Mouse (Mus musculus): ENCODE measurements around the gene Snapc2. TPM values are rescaled to one million over a fixed set of nuclear protein-coding genes. Genes with fewer than 3 reads are reported as not detected.

Snapc2 gene
- total RNA-seq (2021): 10 to 100 TPM; 14.4 to 14.5 TPM
- long read RNA-seq, experiment 1, transcript Snapc2-201 (5 exons, 1,536 nt): major isoform, 16 of 16 reads
- long read RNA-seq, experiment 1, partial matches to known transcripts: 0 of 16 reads
- long read RNA-seq, experiment 1, other reads (novel, unspliced or antisense): 0 of 16 reads
- long read RNA-seq, experiment 2, transcript Snapc2-201 (5 exons, 1,536 nt): major isoform, 11 of 11 reads
- long read RNA-seq, experiment 2, partial matches to known transcripts: 0 of 11 reads
- long read RNA-seq, experiment 2, other reads (novel, unspliced or antisense): 0 of 11 reads

DNA sequence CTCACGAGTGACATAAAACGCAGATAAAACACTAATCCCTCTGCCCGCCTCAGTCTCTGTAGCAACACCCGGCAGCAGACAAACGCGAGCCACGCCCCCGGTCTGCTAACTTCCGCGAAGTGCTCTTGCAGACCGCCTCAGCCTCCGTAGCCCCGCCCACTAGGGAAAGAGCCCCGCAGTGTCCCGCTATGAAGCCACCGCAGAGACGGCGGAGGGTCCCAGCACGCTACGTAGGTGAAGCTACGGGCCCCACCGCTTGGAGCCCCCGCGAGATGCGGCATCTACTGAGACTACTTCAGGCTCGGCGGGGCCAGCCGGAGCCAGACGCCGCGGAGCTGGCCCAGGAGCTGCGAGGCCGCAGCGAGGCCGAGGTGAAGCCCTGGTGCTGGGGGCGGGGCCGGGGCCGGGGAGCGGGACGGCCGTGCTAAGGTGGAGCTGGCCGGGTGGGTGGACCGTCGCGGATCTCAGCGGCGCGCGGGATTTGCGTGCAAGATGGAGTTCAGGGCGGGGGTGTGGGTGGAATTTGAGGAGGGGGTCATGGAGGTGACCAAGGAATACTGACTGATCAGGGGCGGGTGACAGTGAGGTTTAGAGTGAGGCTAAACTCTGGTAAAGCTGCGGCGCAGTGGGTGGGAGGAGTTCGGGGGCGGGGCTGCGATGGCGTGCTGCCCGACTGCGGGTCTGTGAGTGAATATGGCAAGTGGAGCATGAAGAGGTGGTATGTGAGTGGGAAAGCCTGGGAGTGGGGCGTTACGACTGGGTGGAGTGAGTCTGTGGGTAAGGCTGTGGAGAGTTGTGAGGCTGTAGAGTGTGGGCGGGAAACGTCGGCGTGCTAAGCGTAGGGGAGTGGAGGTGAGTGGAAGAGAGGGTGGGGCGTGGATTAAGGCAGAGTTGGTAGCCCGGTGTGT is at the start of gene Snapc2:
Gene Snapc2 (plus strand): TSS at position 147 of the 908 bp plus-strand sequence.
- intact Hi-C loops (cut with DNase I): loop anchor here (5.0 kb wide), 1 partner anchor 61 kb away; no protein-coding TSS in a partner anchor
- peak; percentile 95 to 96 for DNase-seq

DNA sequence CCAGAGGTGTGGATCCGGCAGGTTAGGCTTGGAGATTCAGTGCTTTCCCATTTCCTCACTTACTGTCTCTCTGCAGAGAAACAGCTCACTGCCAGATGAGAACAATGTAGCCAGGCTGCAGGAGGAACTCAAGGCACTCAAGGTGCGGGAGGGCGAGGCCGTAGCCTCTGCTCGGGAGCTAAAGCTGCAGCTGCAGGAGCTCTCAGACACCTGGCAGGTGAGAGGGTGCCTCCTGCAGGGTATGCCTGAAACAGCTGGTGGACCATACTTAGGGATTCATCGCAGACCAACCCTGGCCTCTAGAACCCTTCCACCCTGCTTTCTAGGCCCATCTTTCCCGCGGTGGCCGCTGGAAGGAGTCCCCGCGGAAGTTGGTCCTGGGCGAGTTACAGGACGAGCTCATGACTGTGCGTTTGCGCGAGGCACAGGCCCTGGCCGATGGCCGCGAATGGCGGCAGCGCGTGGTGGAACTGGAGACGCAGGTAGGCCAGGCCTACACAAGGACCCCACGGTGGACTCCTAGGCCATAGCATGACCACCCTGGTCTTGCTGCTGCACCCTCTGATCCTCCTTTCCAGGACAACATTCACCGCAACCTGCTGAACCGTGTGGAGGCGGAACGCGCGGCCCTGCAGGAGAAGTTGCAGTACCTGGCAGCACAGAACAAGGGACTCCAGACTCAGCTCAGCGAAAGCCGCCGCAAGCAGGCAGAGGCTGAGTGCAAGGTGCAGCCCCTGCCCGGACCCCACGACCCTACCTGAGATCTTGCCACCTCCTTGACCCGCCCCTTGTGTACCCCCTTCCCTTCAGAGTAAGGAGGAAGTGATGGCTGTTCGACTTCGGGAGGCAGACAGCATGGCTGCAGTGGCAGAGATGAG is 47.4 kb upstream of the Snapc2 start:
- intact Hi-C loops (cut with DNase I): no loop called here
- no peak for DNase-seq

DNA sequence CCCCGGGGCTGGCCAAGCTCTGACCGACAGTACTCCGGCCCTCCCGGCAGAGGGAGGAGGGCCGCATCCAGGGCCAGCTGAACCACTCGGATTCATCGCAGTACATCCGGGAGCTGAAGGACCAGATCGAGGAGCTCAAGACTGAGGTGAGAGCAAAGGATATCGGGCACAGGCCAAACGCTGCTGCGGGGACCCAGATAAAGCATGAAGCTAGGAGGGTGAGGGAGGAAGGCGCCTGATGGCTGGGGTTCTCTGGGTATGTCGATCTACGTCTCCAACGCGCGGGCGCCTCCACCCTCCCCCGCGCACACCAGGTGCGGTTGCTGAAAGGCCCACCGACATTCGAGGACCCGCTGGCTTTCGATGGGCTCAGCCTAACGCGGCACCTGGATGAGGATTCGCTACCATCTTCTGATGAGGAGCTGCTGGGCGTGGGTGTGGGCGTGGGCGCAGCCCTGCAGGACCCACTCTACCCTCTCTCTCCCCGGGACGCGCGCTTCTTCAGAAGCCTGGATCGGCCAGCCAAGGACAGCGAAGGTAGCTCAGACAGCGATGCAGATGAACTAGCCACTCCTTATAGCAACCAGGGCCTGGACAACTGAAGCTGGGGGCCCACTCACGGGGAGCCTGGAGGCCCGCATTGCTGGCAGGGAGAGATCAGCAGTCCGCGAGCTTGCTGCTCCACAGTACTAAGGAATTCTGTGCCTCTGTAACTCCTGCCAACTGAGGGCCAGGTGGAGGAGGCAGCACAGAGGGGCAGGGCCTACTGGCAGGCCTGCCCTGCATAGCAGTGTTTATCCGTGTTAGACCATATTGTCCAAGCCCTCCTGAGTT is 46.5 kb upstream of the Snapc2 start:
- DNase-seq: no peak
- intact Hi-C loops (cut with DNase I): no loop called here

DNA sequence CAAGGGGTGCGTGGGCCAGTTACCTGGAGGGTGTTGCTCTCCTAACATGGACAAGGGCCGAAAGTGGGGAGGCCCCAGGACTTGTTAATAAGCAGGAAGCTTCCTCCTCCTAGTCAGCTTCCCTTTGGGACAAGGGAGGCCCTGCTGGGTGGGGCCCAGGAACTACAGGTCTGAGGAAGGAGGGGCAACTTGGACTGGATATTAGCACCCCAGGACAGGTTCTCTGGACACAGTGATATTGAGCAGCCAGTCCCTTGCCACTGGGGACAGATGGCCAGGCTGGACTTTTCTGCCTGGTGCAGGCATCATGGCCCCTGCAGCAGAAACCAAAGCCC is 45.9 kb upstream of the Snapc2 start:
- no peak for DNase-seq
- intact Hi-C loops (cut with DNase I): no loop called here

DNA sequence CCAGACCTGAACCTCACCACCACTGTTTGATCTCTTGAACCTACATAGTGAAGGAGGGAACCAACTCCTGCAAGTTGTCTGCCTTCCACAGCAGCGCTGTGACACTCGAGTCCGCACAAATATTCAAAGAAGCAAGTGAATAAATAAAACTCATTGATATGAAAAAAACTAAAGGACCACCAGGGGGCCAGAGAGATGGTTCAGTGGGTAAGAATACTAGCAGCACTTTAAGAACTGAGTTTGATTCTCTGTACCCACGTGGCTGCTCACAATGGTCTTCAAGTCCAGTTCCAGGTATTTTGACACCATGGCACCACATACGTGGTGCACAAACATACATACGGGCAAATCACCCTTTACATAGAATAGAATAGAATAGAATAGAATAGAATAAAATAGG is 41.8 kb upstream of the Snapc2 start:
- no peak for DNase-seq
- intact Hi-C loops (cut with DNase I): no loop called here

DNA sequence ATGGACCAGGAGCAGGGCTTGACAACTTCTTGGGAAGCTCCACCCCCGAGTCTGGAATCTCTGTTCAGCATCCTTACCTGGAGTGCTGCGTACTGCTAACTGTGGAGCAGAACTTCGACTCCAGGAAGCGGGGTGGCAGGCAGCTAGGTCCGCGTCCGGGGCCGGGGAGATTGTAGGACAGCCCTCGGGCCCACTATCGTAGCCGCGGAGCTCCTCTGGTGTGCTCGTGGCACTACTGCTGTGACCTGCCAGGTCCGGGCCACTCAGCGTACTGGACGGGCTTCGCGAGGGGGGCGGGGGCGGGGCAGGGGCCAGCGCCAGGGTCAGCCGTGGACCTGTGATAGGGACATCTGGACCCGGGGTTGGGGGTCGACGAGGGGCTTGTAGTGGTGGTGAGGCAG is 40.1 kb upstream of the Snapc2 start:
- DNase-seq: peak in 1 of 2 experiments; percentile 16
- intact Hi-C loops (cut with DNase I): no loop called here

DNA sequence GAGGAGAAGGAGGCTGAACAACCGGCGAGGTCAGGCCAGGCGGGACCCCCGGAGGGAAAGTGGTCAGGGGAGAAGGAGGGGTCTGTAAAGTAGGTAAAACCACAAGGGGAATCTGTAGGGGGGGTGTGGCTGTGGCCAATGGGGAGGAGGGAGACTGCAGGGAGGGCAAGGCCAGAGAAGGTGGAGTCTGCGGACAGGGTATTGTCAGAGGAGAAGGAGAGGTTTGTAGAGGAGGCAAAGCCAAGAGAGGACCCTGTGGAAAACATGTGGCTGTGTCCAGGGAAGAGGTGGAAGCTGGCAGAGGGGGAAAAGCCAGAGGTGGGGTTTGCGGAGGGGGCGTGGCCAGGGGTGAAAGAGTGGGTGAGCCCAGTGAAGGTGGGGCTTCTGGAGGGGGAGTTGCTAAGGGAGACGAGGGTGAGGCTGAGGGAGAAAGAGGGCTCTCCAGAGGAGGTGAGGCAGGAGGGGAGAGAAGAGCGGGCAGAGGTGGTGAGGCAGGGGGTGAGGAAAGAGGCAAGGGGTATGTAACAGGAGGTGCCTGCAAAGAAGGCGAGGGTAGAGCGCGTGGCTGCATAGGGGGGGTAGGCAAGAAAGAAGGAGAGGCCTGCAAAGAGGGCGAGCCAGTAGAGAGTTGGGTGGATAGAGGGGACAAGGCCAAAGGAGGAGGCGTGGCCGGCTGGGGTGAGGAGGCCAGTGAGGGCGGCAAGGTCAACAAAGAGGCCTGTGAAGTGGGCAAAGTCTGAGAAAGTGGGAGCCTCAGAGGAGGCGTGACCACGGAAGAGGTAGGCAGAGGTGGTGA is 39.5 kb upstream of the Snapc2 start:
- peak; percentile 37 to 40 for DNase-seq
- intact Hi-C loops (cut with DNase I): no loop called here

DNA sequence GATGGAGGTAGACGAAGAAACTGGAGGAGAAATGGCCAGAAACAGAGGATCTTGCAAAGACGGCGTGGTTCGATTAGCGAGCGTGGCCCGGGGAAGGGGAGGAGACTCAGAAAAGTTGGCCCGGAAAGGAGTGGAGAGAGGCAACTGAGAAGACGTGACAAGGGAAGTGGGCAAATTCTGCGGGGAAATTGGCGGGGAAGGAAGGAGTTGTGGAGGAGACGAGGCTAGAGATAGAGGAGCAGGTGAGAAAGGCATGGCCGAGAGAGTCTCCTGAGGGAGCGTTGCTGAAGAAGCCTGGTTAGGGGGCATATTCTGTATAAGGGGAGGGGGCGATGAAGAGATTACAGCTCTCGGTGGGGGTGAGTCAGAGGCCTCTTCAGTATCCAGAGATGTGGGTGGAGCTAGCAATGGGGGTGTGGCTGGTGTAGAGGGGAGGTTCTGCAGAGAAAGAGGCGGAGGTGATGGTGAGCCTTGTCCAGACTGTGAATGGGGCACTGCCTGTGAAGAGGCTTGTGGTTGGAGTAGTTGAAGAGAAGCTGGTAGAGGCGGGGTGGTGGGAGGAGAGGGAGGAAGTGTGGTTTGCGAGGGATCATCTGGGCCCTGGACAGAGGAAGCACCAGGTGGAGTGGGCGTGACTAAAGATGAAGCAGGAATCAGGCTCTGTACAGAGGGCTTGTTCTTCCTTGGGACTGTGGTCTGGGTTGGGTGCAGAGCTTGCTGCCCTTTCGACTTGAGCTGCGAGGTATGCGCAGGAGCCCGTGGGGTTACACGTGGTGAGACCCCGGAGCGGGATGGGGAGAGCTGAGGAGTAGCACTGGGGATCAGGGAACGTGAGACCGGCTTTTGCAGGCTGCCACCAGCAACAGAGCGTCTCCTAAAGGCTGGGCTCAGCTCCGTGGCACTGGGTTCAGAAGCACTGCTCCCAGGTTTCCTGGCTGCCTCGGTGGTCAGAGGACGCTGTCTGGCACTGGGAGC is 38.6 kb upstream of the Snapc2 start:
- intact Hi-C loops (cut with DNase I): no loop called here
- DNase-seq: peak in 1 of 2 experiments; percentile 40

DNA sequence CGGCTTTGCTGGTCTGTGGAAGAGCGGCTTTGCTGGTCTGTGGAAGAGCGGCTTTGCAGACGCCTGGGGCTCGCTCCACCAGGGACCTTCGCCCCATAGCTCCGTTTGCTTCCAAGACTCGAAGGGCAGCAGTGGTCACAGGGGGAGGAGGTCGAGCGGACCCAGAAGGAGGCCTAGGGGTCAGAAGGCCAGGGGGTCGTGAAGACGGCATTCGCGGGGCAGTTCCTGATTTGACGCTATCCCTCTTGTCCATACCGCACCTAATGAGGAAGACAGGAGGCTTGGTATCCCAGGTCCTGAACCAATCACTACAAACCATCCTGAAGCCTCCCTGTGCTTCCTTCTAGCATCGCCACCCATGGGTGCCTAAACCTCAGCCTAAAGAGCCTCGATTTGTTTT is 36.6 kb upstream of the Snapc2 start:
- intact Hi-C loops (cut with DNase I): no loop called here
- no peak for DNase-seq

DNA sequence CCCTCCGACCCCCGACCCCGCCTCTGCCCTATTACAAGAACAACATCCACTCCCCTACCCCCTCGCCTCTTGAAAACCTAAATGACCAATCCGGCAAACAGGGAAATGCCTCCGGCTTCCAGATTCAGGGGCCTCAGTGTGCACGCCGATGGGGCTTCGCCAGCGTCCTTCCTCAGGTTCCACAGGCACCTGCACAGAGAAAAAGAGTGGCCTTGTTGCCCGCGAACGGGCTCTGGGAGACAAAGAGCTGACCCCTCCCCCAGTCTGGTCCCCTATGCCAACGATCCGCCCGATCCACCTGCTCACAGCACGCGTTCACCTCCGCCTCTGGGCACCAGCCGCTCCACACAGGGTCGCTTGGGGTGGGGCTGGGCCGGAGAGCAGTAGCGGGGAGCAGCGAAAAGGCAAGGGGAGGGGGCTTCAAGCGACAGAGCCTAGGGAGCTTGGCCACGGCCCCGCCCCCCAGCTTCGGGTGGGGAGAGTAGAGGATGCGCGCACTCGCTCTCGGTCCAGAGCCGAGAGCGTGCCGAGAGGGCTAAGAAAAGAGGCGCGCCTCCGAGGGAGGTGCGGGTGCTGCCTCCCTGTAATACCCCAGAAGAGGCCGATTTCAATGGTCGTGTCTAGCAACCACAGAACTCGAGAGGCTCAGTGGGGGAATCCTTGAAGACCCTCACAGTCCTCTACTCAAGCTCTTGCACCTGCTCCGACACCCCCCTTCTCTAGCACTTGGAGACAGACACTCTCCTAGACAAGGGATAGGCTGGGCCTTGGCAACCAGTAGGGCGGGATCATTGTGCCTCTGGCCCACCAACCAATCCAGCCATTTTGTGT is 35.9 kb upstream of the Snapc2 start, which contains the start of gene Prr36:
Gene Prr36 (minus strand): TSS at position 669 of the 831 bp plus-strand sequence.
- no peak for DNase-seq
- intact Hi-C loops (cut with DNase I): no loop called here

DNA sequence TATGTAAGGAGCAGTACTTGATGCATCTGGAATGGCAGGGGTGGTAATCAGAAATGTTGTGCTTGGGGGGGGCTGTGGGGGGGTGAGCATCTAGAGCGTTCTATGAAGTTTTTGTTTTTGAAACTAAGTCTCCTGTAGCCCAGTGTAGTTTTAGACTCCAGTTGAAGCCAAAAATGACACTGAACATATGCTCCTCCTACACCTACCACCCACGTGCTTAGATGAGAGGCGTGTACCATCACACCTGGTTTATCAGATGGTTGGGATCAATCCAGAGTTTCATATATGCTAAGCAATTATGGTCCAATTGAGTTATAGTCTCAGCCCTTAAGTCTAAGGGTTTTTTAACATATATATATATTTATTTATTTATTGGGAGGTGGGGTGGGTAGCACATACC is 33.3 kb upstream of the Snapc2 start:
- no peak for DNase-seq
- intact Hi-C loops (cut with DNase I): no loop called here

DNA sequence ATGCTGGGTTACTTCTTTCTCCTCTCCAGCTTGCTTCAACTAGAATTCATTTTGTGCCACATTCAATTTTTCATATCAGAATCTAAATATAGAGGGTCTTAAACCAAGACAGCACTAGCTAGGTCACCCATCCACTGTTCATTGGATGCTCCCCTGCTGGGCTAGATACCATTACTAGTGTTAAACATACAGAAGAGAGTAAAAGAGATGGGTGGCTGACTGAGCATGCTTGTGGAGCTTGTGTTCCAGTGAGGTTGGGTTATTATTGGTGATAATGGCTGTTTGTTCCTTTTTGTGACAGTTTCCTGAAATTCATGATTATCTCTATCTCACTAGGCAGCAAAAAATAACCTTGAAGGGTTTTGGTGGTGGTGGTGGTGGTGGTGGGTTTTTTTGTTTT is 30.8 kb upstream of the Snapc2 start:
- intact Hi-C loops (cut with DNase I): no loop called here
- DNase-seq: no peak

DNA sequence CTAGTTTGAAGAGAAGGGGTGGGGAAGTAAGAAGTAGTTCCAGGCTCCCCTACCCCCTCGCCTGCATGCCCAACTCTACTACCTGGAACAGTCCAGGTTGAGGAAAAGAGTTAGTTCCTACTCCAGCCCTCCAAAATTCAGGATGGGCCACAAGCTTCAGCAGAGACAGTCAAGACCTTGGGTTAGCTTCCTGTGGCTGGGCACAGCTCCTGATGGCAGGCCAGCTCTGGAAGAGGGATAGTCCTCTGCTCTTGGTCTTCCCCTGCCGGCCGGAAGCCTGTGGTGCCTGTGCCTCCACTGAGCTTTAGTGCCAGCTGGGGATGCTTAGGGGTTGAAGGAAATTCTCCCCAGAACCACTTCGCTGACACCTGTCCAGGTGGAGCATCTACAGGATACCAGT is 26.6 kb upstream of the Snapc2 start:
- intact Hi-C loops (cut with DNase I): no loop called here
- no peak for DNase-seq

DNA sequence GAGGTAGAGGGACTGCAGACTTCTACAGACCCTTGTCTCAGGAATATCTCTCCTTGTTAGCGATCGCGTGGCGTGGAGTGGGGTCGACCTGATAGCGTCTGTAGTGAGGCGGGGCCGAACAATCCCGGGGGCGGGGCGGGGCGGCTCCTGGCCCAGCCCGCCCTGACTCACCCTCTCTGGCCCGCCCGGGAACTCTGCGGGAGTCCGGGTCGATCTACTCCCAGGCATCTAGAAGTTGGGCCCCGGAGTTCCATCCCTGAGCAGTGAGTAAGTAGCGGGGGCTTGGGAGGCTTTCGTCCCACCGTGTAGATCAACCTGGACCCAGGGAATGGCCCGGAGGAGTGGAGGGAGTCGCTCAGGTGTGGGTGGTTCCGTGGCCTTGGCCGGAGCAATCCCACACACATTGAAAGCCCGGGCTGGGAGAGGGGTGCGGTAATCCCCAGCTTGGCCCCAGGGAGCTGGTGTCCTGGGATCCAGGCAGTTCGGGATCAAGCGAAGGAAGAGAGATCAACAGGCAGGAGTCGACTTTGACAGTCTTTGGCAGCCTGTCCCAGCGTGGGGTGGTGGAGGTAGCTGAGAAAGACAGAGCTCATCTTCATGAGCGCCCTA is 26.0 kb upstream of the Snapc2 start, which contains the start of gene Lrrc8e:
Gene Lrrc8e (plus strand): TSS at position 89 of the 609 bp plus-strand sequence.
- no peak for DNase-seq

DNA sequence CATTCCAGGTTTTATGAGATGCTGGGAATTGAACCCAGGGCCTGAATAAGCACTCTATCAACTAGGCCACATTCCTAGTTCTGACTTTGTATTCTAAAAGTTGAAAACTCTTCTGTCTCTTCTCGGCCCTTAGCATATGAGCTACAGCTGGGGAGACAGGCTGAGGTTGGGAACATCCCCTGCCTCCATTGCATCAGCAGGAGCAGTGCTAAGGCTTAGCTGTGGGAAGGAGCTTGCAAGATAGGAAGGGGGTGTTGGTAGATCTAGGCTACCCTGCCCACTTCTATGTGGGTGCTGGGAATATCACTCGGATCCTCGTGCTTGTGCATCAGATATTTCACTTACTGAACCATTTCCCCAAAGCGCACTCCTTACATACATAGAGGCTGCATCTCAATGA is 25.0 kb upstream of the Snapc2 start:
- intact Hi-C loops (cut with DNase I): no loop called here
- no peak for DNase-seq

More for the DNA sequence above, 26.0 kb upstream of the Snapc2 start, which contains the start of gene Lrrc8e:
- intact Hi-C loops (cut with DNase I): no loop called here

DNA sequence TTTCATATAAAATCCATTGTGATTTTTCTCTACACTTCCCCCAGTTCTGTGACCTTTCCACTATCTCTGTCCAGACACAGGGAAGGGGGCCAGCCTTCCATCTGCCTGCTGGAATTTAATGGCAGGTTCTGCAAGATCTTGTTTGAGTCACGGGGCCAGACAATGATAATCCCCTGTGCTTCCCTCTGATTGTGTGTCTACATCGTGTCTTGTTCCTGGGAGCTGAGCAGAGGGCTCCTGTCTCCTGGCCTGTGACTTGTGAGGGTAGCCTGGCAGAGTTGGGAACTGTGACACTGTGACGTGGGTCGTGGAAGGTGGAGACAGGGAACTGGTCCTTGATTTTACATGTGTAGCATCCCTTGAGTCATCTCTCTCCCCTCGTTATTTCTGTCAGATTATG is 23.1 kb upstream of the Snapc2 start:
- no peak for DNase-seq
- intact Hi-C loops (cut with DNase I): loop anchor here (10.0 kb wide), 1 partner anchor 445 kb away; no protein-coding TSS in a partner anchor
